Mouse (Mus musculus) frontal cortex, postnatal 14 days (tissue): ENCODE measurements around the gene Vmn1r9.
"Not testable (repeated sequence)": the region's sequence is repeated elsewhere in the genome, so short reads cannot be mapped to it uniquely, and the experiment has no call there.

Experiments
- DNase-seq, 2 experiments: peaks; one replicate each; pipeline ENCODE4 v3.0.0; 2022; ENCODE audit warnings: low spot score in 2 of 2

Gene Vmn1r9

DNA sequence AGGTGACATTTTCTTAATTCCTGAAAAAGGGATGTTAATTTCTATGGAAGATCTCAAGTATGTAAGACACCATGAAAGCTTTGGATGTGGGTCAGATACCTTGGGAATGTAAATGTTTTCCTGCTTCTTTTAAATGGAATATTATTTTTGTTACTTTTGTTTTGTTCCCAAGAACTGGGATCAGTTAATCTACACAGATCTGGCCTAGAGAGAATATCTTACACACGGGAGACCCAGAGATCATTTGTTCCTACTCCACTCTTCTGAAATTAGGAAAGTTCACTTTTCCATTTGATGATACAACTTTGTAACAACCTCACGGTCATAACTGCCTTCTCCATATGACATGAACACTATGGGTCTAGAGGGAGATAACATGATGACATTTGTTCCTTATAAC lies at the start of gene Vmn1r9:
Gene Vmn1r9, plus strand, starts transcription at position 301 of the 400 bp plus-strand sequence.
- DNase-seq = no peak

DNA sequence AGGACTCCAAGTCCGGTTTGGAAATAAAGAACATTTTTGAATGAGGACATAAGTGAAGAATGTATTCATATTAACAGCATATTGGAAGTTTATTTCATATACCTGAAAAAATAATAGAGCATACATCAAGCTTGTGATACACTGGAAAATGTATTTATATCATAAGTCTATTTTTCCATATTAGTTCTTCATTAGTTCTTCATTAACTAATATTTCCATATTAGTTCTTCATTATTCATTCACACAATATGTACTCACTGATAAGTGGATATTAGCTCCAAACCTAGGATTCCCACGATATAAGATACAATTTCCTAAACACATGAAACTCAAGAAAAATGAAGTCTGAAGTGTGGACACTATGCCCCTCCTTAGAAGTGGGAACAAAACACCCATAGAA lies 41.4 kb upstream of the Vmn1r9 start, which contains the start of gene Vmn1r7:
Gene Vmn1r7, minus strand, starts transcription at position 101 of the 400 bp plus-strand sequence.
- not testable (repeated sequence) for DNase-seq

DNA sequence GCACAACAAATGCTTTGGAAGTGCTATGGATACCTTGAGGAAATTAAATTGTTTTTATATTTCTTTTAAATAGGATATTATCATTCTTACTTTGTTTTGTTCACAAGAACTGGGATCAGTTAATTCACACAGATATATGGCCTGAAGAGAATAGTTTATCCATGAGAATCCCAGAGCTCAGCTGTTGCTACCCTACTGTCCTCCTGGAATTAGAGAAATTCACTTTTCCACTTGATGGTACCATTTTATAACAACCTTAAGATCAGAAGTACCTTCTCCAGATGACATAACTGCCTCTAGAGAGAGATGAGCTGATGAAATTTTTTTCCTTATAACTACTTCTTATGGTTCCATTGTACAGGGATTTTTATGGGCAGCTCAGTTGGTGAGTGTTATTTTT lies 34.6 kb upstream of the Vmn1r9 start, which contains the start of gene Vmn1r8:
Gene Vmn1r8, plus strand, starts transcription at position 301 of the 400 bp plus-strand sequence.
- DNase-seq = no peak

DNA sequence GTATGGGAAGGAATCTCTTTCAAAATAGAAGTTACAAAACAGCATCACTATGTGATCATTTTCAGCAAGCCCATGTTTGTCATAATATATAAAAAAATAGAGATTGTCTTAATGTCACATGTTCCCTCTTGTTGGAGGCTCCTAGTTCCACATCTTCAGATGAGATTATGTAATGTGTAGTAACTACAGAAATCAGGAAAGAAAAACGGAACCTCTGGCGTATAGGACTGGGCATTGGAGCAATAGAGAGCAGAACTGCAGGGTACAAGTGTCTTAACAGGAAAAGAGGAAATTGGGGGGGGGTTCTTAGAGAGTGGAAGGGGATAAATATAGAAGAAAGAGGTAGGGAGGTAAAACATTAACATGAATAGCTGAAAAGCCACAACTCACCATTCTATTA lies 31.9 kb upstream of the Vmn1r9 start:
- no peak for DNase-seq

DNA sequence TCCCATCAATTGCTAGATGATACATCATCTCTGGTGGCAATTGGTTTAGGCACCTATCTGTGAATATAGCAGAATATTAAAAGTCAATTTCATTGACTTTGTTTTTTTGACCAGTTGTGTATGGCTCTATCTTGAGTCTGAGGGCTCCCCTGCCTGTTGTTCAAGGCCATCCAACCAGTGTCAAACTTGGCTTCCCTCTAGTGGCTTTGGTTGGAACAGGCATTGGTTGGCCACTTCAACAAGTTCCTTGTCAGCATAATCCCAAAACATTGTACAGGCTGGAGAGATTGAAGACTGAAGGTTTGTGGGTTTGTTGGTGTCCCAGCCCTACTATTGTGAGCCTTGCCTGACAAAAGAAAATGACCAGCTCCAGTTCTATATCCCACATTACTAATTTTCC lies 2.9 kb upstream of the Vmn1r9 start:
- no peak for DNase-seq

DNA sequence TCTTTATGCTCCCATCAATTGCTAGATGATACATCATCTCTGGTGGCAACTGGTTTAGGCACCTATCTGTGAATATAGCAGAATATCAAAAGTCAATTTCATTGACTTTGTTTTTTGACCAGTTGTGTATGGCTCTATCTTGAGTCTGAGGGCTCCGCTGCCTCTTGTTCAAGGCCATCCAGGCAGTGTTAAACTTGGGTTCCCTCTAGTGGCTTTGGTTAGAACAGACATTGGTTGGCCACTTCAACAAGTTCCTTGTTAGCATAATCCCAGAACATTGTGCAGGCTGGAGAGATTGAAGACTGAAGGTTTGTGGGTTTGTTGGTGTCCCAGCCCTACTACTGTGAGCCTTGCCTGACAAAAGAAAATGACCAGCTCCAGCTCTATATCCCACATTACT lies 39.8 kb downstream of the Vmn1r9 start:
- DNase-seq = no peak

DNA sequence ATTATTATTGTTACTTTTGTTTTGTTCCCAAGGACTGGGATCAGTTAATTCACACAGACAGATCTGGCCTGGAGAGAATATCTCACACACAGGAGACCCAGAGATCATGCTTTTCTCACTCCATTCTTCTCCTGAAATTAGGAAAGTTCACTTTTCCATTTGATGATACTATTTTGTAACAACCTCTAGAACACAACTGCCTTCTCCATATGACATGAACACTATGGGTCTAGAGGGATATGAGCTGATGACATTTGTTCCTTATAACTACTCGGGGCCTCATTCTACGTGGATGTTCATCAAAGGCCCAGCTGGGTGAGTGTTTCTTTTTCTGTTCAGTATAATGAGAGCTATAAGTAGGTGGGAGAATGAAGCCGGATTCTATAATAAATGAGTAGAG lies 42.6 kb downstream of the Vmn1r9 start, which contains the start of gene Vmn1r10:
Gene Vmn1r10, plus strand, starts transcription at position 301 of the 400 bp plus-strand sequence.
- DNase-seq = no peak
